Mouse (Mus musculus) left cerebral cortex, adult 8-10 months (tissue): ENCODE data around the gene Dnaaf5. TPM values are rescaled to one million over a fixed set of nuclear protein-coding genes. Genes with fewer than 3 reads are reported as not detected.

Source experiments
- DNase-seq, 2 experiments: peaks; one replicate each; pipeline ENCODE4 v3.0.0; 2022; ENCODE audit warnings: low spot score in 2 of 2
- total RNA-seq, 4 experiments: library from RNA; stranded (reverse); gene quantifications; 2 replicates each; pipeline ENCODE4 v1.2.4; 2022

The Dnaaf5 gene
- total RNA-seq, 4 experiments from 2014 or later, result 6.0 to 8.9 (median 6.9) TPM

GRCm38 (mm10) chr5:139140589-139140988 is 9.4 kb upstream of the Dnaaf5 start:
- DNase-seq, result no peak

- DNase-seq, result no peak
These were observed 8.7 kb upstream of the Dnaaf5 start for GRCm38 (mm10) chr5:139141326-139141725.

- DNase-seq, result peak in 1 of 2 experiments; percentile 9
These were observed 6.1 kb upstream of the Dnaaf5 start for GRCm38 (mm10) chr5:139143890-139144289.

GRCm38 (mm10) chr5:139145726-139146125 is 4.3 kb upstream of the Dnaaf5 start:
- peak in 1 of 2 experiments; percentile 7 for DNase-seq

GRCm38 (mm10) chr5:139146476-139147075 is 3.4 kb upstream of the Dnaaf5 start:
- DNase-seq, result peak in 1 of 2 experiments; percentile 11

GRCm38 (mm10) chr5:139147178-139148078 is 2.6 kb upstream of the Dnaaf5 start:
- DNase-seq, result peak in 1 of 2 experiments; percentile 12

GRCm38 (mm10) chr5:139149006-139149672 is 884 bp upstream of the Dnaaf5 start:
- DNase-seq, result peak in 1 of 2 experiments; percentile 4

GRCm38 (mm10) chr5:139150603-139151031 is 594 bp downstream of the Dnaaf5 start:
- no peak for DNase-seq

GRCm38 (mm10) chr5:139160899-139161298 is 10.9 kb downstream of the Dnaaf5 start:
- no peak for DNase-seq

- DNase-seq, result no peak
These were observed 11.6 kb downstream of the Dnaaf5 start for GRCm38 (mm10) chr5:139161632-139162031.

GRCm38 (mm10) chr5:139166781-139167361 is 16.8 kb downstream of the Dnaaf5 start:
- no peak for DNase-seq

GRCm38 (mm10) chr5:139167548-139167947 is 17.5 kb downstream of the Dnaaf5 start:
- no peak for DNase-seq

- no peak for DNase-seq
These were observed 21.9 kb downstream of the Dnaaf5 start for GRCm38 (mm10) chr5:139171929-139172328.

- DNase-seq, result no peak
These were observed 24.1 kb downstream of the Dnaaf5 start for GRCm38 (mm10) chr5:139174141-139174540.

GRCm38 (mm10) chr5:139174556-139175547 is 24.8 kb downstream of the Dnaaf5 start:
- no peak for DNase-seq

- DNase-seq, result peak in 1 of 2 experiments; percentile 62
These were observed 29.0 kb downstream of the Dnaaf5 start for GRCm38 (mm10) chr5:139178895-139179631.

GRCm38 (mm10) chr5:139183131-139183530 is 33.1 kb downstream of the Dnaaf5 start:
- no peak for DNase-seq

GRCm38 (mm10) chr5:139183601-139184000 is 33.6 kb downstream of the Dnaaf5 start:
- no peak for DNase-seq

- DNase-seq, result no peak
These were observed 34.9 kb downstream of the Dnaaf5 start for GRCm38 (mm10) chr5:139184897-139185296.

- no peak for DNase-seq
These were observed 39.7 kb downstream of the Dnaaf5 start for GRCm38 (mm10) chr5:139189726-139190125.
